Mouse (Mus musculus): ENCODE data around the gene Gkn3.
A peak's percentile ranks its signal among the peaks of the same experiment; 100 is the strongest.

Gene Gkn3

GRCm38 (mm10) chr6:87388877-87389276, at the start of gene Gkn3:
Gene Gkn3 (minus strand): TSS chr6:87388935.
- DNase-seq (ENCODE audit: low spot score in 2 of 2), result no peak

- no peak for DNase-seq (ENCODE audit: low spot score in 2 of 2)
These were observed 48.0 kb upstream of the Gkn3 start for GRCm38 (mm10) chr6:87436745-87437144.

- DNase-seq (ENCODE audit: low spot score in 2 of 2), result no peak
These were observed 47.1 kb upstream of the Gkn3 start for GRCm38 (mm10) chr6:87435791-87436190.

GRCm38 (mm10) chr6:87428487-87429044, 39.8 kb upstream of the Gkn3 start, which contains the start of gene Bmp10:
Gene Bmp10 (plus strand): TSS chr6:87428994.
- DNase-seq (ENCODE audit: low spot score in 2 of 2), result no peak

GRCm38 (mm10) chr6:87427616-87428015, 38.9 kb upstream of the Gkn3 start:
- no peak for DNase-seq (ENCODE audit: low spot score in 2 of 2)

- DNase-seq (ENCODE audit: low spot score in 2 of 2), result no peak
These were observed 38.2 kb upstream of the Gkn3 start for GRCm38 (mm10) chr6:87426954-87427353.

- DNase-seq (ENCODE audit: low spot score in 2 of 2), result no peak
These were observed 35.5 kb upstream of the Gkn3 start for GRCm38 (mm10) chr6:87424037-87424816.

GRCm38 (mm10) chr6:87422304-87422703, 33.6 kb upstream of the Gkn3 start:
- DNase-seq (ENCODE audit: low spot score in 2 of 2), result no peak

- DNase-seq (ENCODE audit: low spot score in 2 of 2), result no peak
These were observed 23.3 kb upstream of the Gkn3 start for GRCm38 (mm10) chr6:87412011-87412410.

- no peak for DNase-seq (ENCODE audit: low spot score in 2 of 2)
These were observed 12.7 kb upstream of the Gkn3 start for GRCm38 (mm10) chr6:87401456-87401855.

- DNase-seq (ENCODE audit: low spot score in 2 of 2), result no peak
These were observed 11.3 kb upstream of the Gkn3 start for GRCm38 (mm10) chr6:87399886-87400566.

- DNase-seq (ENCODE audit: low spot score in 2 of 2), result peak; percentile 63 to 68
These were observed 10.4 kb upstream of the Gkn3 start for GRCm38 (mm10) chr6:87399137-87399536.

- no peak for DNase-seq (ENCODE audit: low spot score in 2 of 2)
These were observed 6.0 kb upstream of the Gkn3 start for GRCm38 (mm10) chr6:87394783-87395182.

- no peak for DNase-seq (ENCODE audit: low spot score in 2 of 2)
These were observed 4.9 kb upstream of the Gkn3 start for GRCm38 (mm10) chr6:87393466-87394205.

- no peak for DNase-seq (ENCODE audit: low spot score in 2 of 2)
These were observed 787 bp upstream of the Gkn3 start for GRCm38 (mm10) chr6:87389455-87389989.

- no peak for DNase-seq (ENCODE audit: low spot score in 2 of 2)
These were observed 2.1 kb downstream of the Gkn3 start for GRCm38 (mm10) chr6:87386681-87387080.

- peak; percentile 49 to 71 for DNase-seq (ENCODE audit: low spot score in 2 of 2)
These were observed 2.5 kb downstream of the Gkn3 start for GRCm38 (mm10) chr6:87386203-87386602.

- DNase-seq (ENCODE audit: low spot score in 2 of 2), result no peak
These were observed 4.0 kb downstream of the Gkn3 start for GRCm38 (mm10) chr6:87384761-87385160.

- DNase-seq (ENCODE audit: low spot score in 2 of 2), result no peak
These were observed 4.6 kb downstream of the Gkn3 start for GRCm38 (mm10) chr6:87383926-87384691.

GRCm38 (mm10) chr6:87373057-87373456, 15.7 kb downstream of the Gkn3 start, which contains the start of gene Gkn2:
Gene Gkn2 (plus strand): TSS chr6:87373357.
- no peak for DNase-seq (ENCODE audit: low spot score in 2 of 2)

GRCm38 (mm10) chr6:87369223-87369622, 19.5 kb downstream of the Gkn3 start:
- no peak for DNase-seq (ENCODE audit: low spot score in 2 of 2)

Data from frontal cortex, postnatal 25 days (tissue).